Mouse (Mus musculus) liver, adult (tissue): ENCODE data around the gene Slc25a47.

Experiments
- GATA4 ChIP-seq: IDR thresholded peaks from 2 replicates; pipeline ENCODE4 v1.6.1; 2014; ENCODE audit warnings: mild to moderate bottlenecking, low read length; ENCODE audit not compliant: insufficient replicate concordance

Slc25a47 gene

DNA sequence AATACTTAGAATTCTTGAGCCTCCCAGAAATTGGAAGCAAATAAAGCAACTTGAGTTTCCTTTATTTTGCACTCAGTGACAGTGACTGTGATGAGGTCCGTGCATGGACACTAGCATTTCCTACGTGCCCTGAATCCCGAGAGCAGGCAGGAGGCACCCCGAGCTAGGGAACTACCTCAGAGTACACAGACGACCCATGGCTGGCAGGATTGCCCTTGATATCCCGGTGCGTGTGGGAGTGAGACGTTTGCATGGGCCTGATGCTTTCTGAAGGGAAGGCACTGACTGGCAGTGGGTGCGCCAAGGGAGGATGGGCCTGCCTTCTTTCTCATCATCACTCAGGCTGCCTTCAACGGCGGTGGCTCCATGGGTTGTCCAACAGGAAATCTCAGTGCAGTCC is 19.3 kb upstream of the Slc25a47 start:
- TF ChIP-seq GATA4: no peak

GRCm38 (mm10) chr12:108820461-108820860 is 15.4 kb upstream of the Slc25a47 start:
- no peak for TF ChIP-seq GATA4

DNA sequence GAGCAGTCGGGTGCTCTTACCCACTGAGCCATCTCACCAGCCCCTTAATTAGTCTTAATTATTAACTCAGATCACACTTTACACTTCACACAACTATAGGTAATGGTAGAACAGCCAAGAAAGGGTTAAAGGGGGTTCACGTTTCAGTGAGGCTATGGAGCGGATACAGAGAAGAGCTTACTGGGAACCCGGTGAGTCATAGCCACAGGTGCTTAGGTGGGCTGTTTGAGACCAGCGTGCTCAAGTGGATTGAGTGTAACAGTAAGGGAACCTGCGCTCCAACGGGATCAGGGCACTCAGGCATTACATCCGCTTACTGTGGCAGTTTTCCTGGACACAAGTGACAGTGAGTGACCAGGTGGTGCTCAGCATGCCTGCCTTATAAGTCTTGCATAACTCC is 12.8 kb upstream of the Slc25a47 start:
- TF ChIP-seq GATA4: no peak

DNA sequence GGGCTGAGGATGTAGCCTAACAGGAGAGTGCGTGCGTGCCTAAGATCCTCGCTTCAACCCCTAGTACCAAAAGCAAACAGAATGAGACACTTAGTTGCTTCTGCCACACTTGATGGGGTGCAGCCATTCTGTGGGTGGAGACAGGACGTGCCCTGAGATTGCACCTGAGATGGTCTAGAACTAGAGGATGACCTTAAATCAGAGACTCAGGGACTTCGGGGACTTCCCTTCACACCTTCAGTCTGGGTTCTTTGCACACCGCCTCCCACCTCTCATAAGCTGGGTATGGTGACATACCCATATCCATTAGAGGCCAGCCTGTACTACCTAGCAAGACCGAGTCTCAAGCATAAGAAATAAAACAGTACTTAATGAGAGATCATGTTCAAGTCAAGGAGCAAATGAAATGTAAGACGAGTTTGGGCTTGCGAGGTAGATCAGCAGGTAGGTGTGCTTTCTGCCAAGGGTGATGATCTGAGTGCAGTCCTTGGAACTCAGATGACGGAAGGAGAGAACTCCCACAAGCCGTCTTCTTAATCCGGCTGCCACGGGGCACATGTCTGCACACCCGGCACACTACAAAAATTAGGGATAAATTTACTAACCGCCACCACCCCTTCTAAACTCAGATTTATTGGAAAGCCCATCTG is 11.5 kb upstream of the Slc25a47 start:
- no peak for TF ChIP-seq GATA4

GRCm38 (mm10) chr12:108825561-108826224 is 10.2 kb upstream of the Slc25a47 start:
- no peak for TF ChIP-seq GATA4

DNA sequence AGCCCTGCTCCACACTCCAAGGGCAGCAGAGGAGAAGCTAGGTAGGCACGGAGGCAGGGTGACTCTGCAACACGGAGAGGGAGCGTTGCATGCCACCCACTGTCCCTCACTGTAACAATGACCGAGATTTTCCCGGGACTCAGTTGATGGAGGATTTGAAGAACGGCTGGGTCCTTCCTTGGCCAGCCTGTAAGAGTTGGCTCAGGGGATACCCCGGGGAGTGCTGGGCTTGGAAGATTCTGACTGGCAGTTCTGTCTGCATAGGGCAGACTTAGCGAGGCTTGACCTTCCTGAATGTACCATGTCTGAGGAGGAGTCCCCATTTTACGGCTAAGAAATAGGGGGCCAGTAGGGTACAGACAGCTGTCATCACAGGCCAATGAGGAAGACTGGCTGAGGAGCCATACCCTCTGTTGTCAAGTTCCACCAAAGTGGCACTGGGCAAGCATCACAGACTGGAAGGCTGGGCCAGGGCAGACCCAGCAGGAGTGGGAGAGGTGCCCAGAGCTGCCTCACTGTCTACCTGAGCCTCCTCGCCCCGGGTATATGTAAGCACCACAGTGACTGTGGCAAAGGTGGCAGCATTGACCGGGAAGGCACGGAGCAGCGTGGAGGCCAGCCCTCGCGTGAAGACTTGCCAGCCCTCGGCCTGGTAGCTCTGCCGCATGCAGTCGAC is 9.4 kb upstream of the Slc25a47 start:
- TF ChIP-seq GATA4: no peak

GRCm38 (mm10) chr12:108826958-108827535 is 8.8 kb upstream of the Slc25a47 start:
- no peak for TF ChIP-seq GATA4

- no peak for TF ChIP-seq GATA4
Observed at GRCm38 (mm10) chr12:108827641-108828040, 8.2 kb upstream of the Slc25a47 start.

DNA sequence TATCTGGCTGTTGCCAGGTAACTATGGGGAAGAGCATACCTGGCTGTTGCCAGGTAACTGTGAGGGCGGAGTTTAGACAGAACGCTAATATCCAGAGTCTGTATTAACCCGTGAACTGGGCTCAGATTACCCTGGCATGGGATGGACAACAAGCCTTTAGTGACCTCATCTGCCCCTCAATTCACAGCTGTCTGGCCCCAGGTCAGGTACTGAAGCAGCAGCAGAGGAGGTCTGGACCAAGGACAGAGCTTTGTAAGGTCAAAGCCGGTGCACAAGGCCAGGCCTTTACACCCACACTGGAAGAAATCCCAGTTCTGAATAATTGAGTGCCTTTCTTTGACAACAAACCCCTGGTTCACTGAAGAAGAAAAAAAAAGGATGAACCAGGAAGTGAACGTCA is 6.2 kb upstream of the Slc25a47 start:
- no peak for TF ChIP-seq GATA4

DNA sequence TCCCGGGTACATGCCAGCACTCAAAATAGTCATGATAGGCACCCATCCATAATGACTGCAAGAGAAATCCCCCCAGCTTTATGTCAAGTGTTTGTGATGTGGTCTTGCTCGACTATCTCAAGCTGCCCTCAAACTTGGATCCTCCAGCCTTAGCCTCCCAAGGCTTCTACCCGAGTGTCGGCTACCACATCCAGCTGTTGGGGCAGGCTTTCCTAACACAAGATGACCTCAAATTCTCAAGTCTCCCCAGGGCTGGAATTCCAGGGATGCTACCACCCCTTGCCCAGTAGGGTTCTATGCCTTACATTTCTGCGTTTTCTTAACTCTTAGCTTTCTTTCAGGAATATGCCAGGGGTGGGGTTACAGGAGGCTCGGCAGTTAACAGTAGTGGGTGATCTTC is 5.5 kb upstream of the Slc25a47 start:
- no peak for TF ChIP-seq GATA4

GRCm38 (mm10) chr12:108831966-108832643 is 3.7 kb upstream of the Slc25a47 start:
- TF ChIP-seq GATA4: no peak

- TF ChIP-seq GATA4: no peak
Observed at GRCm38 (mm10) chr12:108832851-108833250, 3.0 kb upstream of the Slc25a47 start.

DNA sequence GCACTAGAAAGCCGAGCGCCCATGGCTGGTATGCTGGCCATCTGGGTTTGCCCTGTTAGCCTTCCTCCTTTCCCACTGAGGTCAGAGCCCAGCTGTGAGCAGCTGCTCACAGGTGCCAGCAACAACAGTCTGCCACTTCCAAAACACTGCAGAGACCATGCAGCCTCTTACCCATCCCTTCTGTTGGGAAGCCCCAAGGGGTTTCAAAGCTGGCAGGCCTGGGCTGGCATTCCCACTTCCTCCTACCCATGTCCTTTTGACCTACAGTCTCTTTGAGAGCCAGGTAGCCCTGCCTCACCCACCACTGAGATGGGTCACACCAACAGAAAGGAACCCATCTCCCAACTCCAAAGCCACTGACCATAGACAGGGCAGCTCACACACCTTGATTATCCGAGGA is 2.4 kb upstream of the Slc25a47 start:
- TF ChIP-seq GATA4: no peak

GRCm38 (mm10) chr12:108834337-108834736 is 1.5 kb upstream of the Slc25a47 start:
- TF ChIP-seq GATA4: no peak

GRCm38 (mm10) chr12:108834786-108835185 is 1.1 kb upstream of the Slc25a47 start:
- TF ChIP-seq GATA4: no peak
